Mouse (Mus musculus) ES-E14 (cell line): ENCODE measurements around the gene Homer1. TPM values are rescaled to one million over a fixed set of nuclear protein-coding genes. Genes with fewer than 3 reads are reported as not detected.

Experiments
- DNase-seq: peaks from one replicate; pipeline ENCODE4 v3.0.0-alpha.2; 2013; ENCODE audit warnings: low read depth, low spot score
- H3K27ac ChIP-seq: 2 replicates; pipeline ENCODE4 v1.5.1; 2012; ENCODE audit warnings: low read depth, mild to moderate bottlenecking, low read length, moderate library complexity, mixed read lengths; ENCODE audit not compliant: poor library complexity, insufficient read depth, severe bottlenecking
- H3K36me3 ChIP-seq: 2 replicates; pipeline ENCODE4 v1.6.1; 2012; ENCODE audit warnings: mild to moderate bottlenecking, low read length, moderate library complexity, mixed read lengths; ENCODE audit not compliant: control insufficient read depth, poor library complexity, insufficient read depth, severe bottlenecking
- H3K4me1 ChIP-seq, 2 experiments: fragments of 150-350 bp in 1 of 2; sonication (generic) in 1 of 2; 2 replicates each; pipeline ENCODE4 v1.6.1; 2012; ENCODE audit warnings: low read length in 2 of 2, mild to moderate bottlenecking in 1 of 2, mixed read lengths in 1 of 2; ENCODE audit not compliant: control insufficient read depth in 2 of 2, insufficient read depth in 2 of 2, poor library complexity in 1 of 2
- H3K4me3 ChIP-seq, 2 experiments: fragments of 150-350 bp in 1 of 2; sonication (generic) in 1 of 2; 2 replicates each; pipeline ENCODE4 v1.5.1; 2012; ENCODE audit warnings: low read length in 2 of 2, low read depth in 1 of 2, mild to moderate bottlenecking in 1 of 2, mixed read lengths in 1 of 2; ENCODE audit not compliant: insufficient read depth in 1 of 2, poor library complexity in 1 of 2, severe bottlenecking in 1 of 2
- H3K9ac ChIP-seq: 2 replicates; pipeline ENCODE4 v1.6.1; 2012; ENCODE audit warnings: low read depth, mild to moderate bottlenecking, low read length, mixed read lengths; ENCODE audit not compliant: poor library complexity, insufficient read depth, severe bottlenecking
- H3K9me3 ChIP-seq: fragments of 150-350 bp; sonication (generic); 2 replicates; pipeline ENCODE4 v1.6.1; 2012; ENCODE audit warnings: low read depth, mild to moderate bottlenecking, low read length; ENCODE audit not compliant: control insufficient read depth, insufficient read depth
- CHD2 ChIP-seq: IDR thresholded peaks from 2 replicates; pipeline ENCODE4 v1.6.1; 2014; ENCODE audit warnings: mild to moderate bottlenecking, low read depth, low read length, inconsistent platforms
- HCFC1 ChIP-seq: IDR thresholded peaks from 2 replicates; pipeline ENCODE4 v1.6.1; 2012; ENCODE audit warnings: low read length, inconsistent platforms, borderline replicate concordance; ENCODE audit not compliant: insufficient read depth
- MAFK ChIP-seq: IDR thresholded peaks from 2 replicates; pipeline ENCODE4 v1.6.1; 2014; ENCODE audit warnings: mild to moderate bottlenecking, low read depth, low read length, inconsistent platforms; ENCODE audit not compliant: insufficient read depth
- ZC3H11A ChIP-seq: IDR thresholded peaks from 2 replicates; pipeline ENCODE4 v1.6.1; 2012; ENCODE audit warnings: low read depth, mild to moderate bottlenecking, inconsistent platforms, low read length, borderline replicate concordance
- ZNF384 ChIP-seq: IDR thresholded peaks from 2 replicates; pipeline ENCODE4 v1.6.1; 2012; ENCODE audit warnings: low read depth, low read length, inconsistent platforms
- in situ Hi-C, 2 experiments: fragments of 600-800 bp; cut with MboI; formaldehyde crosslinking; loops; one replicate each; pipeline ENCODE4 v1.15.1; 2025; ENCODE audit warnings: low sequenced_read_pairs in 2 of 2, inconsistent platforms in 1 of 2; ENCODE audit not compliant: unreplicated experiment in 2 of 2
- total RNA-seq: library from RNA; depleted of rRNA; stranded (reverse); fragments of 300-350 nt; gene quantifications from 2 replicates; pipeline ENCODE4 v1.2.3, GENCODE M21; 2012

Gene Homer1
- total RNA-seq, 1 experiment: 21.6 TPM

- no peak for DNase-seq
- H3K9me3 ChIP-seq: no peaks in the 10 kb centered on the region
- in situ Hi-C loops: no loop called here
- H3K27ac ChIP-seq: no peak overlapping the region
- 0 out of 4 replicates have a peak, but pooled peaks cover 0 to 2% of the 10 kb centered on the region in 2 experiments for H3K4me1 ChIP-seq
- no peak overlapping the region for H3K4me3 ChIP-seq
- H3K36me3 ChIP-seq: no peaks in the 10 kb centered on the region
- no peak for TF ChIP-seq CHD2
- no peak for TF ChIP-seq MAFK
- no peak for TF ChIP-seq HCFC1
- TF ChIP-seq ZNF384: no peak
- no peak for TF ChIP-seq ZC3H11A
- H3K9ac ChIP-seq: no peak overlapping the region
Observed at GRCm38 (mm10) chr13:93388594-93389241, 89.3 kb downstream of the Homer1 start.

DNA sequence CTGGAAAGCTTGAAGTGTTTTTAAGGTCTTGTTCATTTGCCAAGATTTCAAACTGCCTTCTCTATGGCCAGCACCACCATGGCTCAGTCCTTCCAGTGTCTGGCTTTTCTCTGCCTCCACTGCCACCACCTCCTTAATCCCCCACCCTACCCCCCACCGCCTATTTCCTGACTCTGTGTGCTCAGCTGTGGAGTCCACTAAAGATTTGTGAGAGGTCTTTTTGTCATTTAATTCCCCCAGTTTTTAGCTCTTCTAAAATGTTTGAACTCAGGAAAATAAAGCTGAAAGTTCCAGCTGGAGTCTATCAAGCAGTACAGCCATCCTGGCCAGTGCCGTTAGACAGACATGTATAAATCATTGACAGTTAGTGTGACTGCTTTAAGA lies 89.8 kb downstream of the Homer1 start:
- DNase-seq: no peak
- Histone ChIP-seq H3K4me3 (no peak overlapping the region), H3K9ac (no peak overlapping the region), H3K36me3 (no peaks in the 10 kb centered on the region), H3K27ac (no peak overlapping the region), H3K9me3 (no peaks in the 10 kb centered on the region), H3K4me1 (0 out of 4 replicates have a peak, but pooled peaks cover 0 to 2% of the 10 kb centered on the region in 2 experiments)
- in situ Hi-C loops: no loop called here
- TF ChIP-seq ZC3H11A: no peak
- no peak for TF ChIP-seq HCFC1
- no peak for TF ChIP-seq CHD2
- TF ChIP-seq ZNF384: no peak
- no peak for TF ChIP-seq MAFK

DNA sequence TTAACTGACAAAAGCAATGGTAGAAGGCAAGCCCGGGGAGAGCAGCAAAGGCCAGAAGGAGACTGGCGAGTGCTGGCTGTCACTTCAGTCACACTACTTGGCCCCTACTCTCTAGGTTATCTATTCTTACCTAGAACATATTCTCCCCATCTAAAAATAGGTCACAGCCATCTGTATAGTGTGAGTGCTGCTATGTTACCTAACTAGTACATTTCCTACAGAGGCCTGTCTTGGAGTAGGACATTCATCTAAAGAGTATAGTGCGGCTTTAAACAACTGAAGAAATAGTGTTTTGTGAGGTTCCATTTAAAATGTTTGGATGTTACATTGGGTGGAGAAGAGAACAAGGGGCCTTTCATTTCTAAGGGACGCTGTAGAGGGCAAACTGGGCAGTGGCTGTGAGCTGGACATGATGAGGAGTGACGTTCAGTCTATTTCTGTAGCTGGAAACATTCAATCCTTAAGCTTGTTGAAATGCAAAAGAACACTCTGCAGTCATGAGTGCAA lies 100.3 kb downstream of the Homer1 start:
- no peak overlapping the region for H3K27ac ChIP-seq
- in situ Hi-C loops: no loop called here
- no peaks in the 10 kb centered on the region for H3K4me1 ChIP-seq
- H3K36me3 ChIP-seq: no peaks in the 10 kb centered on the region
- no peak overlapping the region for H3K4me3 ChIP-seq
- no peaks in the 10 kb centered on the region for H3K9me3 ChIP-seq
- H3K9ac ChIP-seq: no peak overlapping the region
- TF ChIP-seq MAFK: no peak
- no peak for TF ChIP-seq ZC3H11A
- TF ChIP-seq CHD2: no peak
- TF ChIP-seq ZNF384: no peak
- TF ChIP-seq HCFC1: no peak
- DNase-seq: no peak

- no peak for DNase-seq
- H3K4me3 ChIP-seq: no peak overlapping the region
- H3K9me3 ChIP-seq: no peaks in the 10 kb centered on the region
- H3K36me3 ChIP-seq: no peaks in the 10 kb centered on the region
- H3K4me1 ChIP-seq: no peaks in the 10 kb centered on the region
- in situ Hi-C loops: no loop called here
- no peak for TF ChIP-seq ZNF384
- TF ChIP-seq CHD2: no peak
- no peak for TF ChIP-seq MAFK
- no peak for TF ChIP-seq ZC3H11A
- TF ChIP-seq HCFC1: no peak
- H3K27ac ChIP-seq: no peak overlapping the region
- H3K9ac ChIP-seq: no peak overlapping the region
Observed at GRCm38 (mm10) chr13:93401947-93402346, 102.5 kb downstream of the Homer1 start.
